Mouse (Mus musculus) forebrain, postnatal 0 days (tissue): ENCODE measurements at regions not wholly inside any gene's neighbourhood (a gene's known extent, or its start where the extent isn't known, plus 50 kb on each side); places are given as distances from the start of the nearest gene placed in this dataset.

Experiments used
- ATAC-seq: fragments of 200-750 bp; cut with Nextera tagmentation; 2 replicates; pipeline ENCODE4 v1.8.0; 2017; ENCODE audit warnings: mild to moderate bottlenecking, moderate library complexity
- DNase-seq: peaks from one replicate; pipeline ENCODE4 v3.0.0-alpha.2; 2015
- H3K27ac ChIP-seq: fragments of 300-500 bp; sonication (generic); 2 replicates; pipeline ENCODE4 v1.5.1; 2014; ENCODE audit warnings: low read depth, mild to moderate bottlenecking, antibody characterized with exemption, low read length, moderate library complexity, mixed read lengths
- H3K27me3 ChIP-seq: fragments of 300-500 bp; sonication (generic); 2 replicates; pipeline ENCODE4 v1.6.1; 2014; ENCODE audit warnings: mild to moderate bottlenecking, low read length, mixed read lengths; ENCODE audit not compliant: insufficient read depth
- H3K36me3 ChIP-seq: fragments of 300-500 bp; sonication (generic); 2 replicates; pipeline ENCODE4 v1.6.1; 2014; ENCODE audit warnings: mild to moderate bottlenecking, moderate library complexity; ENCODE audit not compliant: insufficient read depth
- H3K4me1 ChIP-seq: fragments of 300-500 bp; sonication (generic); 2 replicates; pipeline ENCODE4 v1.6.1; 2014; ENCODE audit warnings: antibody characterized with exemption; ENCODE audit not compliant: insufficient read depth
- H3K4me2 ChIP-seq: fragments of 300-500 bp; sonication (generic); 2 replicates; pipeline ENCODE4 v1.6.1; 2014; ENCODE audit warnings: low read depth, mild to moderate bottlenecking, moderate library complexity
- H3K4me3 ChIP-seq: fragments of 300-500 bp; sonication (generic); 2 replicates; pipeline ENCODE4 v1.5.1; 2014; ENCODE audit warnings: low read depth, low read length, mixed read lengths
- H3K9ac ChIP-seq: fragments of 300-500 bp; sonication (generic); 2 replicates; pipeline ENCODE4 v1.6.1; 2014; ENCODE audit warnings: mild to moderate bottlenecking
- H3K9me3 ChIP-seq: fragments of 300-500 bp; sonication (generic); 2 replicates; pipeline ENCODE4 v1.6.1; 2016; ENCODE audit warnings: low read length
- CTCF ChIP-seq: sonication (generic); IDR thresholded peaks from 2 replicates; pipeline ENCODE4 v1.5.1; 2016; ENCODE audit warnings: antibody characterized with exemption, control low read depth, low read depth
- WGBS: fragments of 180-500 bp; shearing (Covaris S2); extraction: QIAGEN DNeasy Blood & Tissue Kit; methylation state at CpG from one replicate; pipeline ENCODE4 v1.1.7; 2014; 5-methylcytosine and 5-hydroxymethylcytosine counted together

DNA sequence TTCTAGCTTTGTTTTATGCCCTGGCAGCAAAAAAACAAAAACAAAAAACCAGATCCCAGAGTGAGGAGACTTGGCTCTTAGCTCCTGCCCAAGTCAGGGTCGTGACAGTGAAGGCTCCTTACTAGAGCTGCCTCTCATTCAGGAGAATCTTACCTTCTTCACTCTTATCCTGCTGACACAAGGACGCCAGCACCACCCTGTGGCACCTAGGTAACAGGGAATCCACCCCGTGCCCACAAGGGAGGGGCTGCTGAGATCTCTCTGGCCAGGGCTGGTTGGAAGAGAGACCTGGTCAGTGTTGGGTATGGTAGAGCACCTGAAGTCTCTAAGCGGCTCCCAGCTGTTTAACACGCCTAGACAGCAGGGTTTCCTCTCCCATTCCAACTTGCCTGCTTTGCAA, 139.3 kb downstream of the Cyp26a1 start:
- DNase-seq (no peak), ATAC-seq (no peak)
- Histone ChIP-seq H3K36me3 (no peaks in the 10 kb centered on the region), H3K4me1 (no peaks in the 10 kb centered on the region), H3K4me2 (no peak overlapping the region), H3K4me3 (no peak overlapping the region), H3K27me3 (no peaks in the 10 kb centered on the region), H3K9me3 (no peaks in the 10 kb centered on the region), H3K9ac (no peak overlapping the region), H3K27ac (no peak overlapping the region)
- 50% methylated on average over 5 of the region's 5 CpGs for WGBS
- TF ChIP-seq CTCF = no peak
